Mouse (Mus musculus): ENCODE measurements at regions not wholly inside any gene's neighbourhood (a gene's known extent, or its start where the extent isn't known, plus 50 kb on each side); places are given as distances from the start of the nearest gene placed in this dataset.

GRCm38 (mm10) chr8:8130806-8131205 lies 530.2 kb downstream of the Efnb2 start:
- no peaks in the 10 kb centered on the region for H3K4me1 ChIP-seq (replicated peaks; ENCODE audit: control insufficient read depth, insufficient read depth, low read length)
- H3K4me3 ChIP-seq (ENCODE audit: low read depth, low read length): no peak overlapping the region
- WGBS: 78% methylated on average over 2 of the region's 2 CpGs
- H3K4me2 ChIP-seq (replicated peaks; ENCODE audit: low read depth): no peak overlapping the region
- no peak overlapping the region for H3K27ac ChIP-seq (ENCODE audit: low read depth, low read length)
- H3K27me3 ChIP-seq (replicated peaks; ENCODE audit: control insufficient read depth, insufficient read depth, low read length): no peaks in the 10 kb centered on the region
- no peaks in the 10 kb centered on the region for H3K36me3 ChIP-seq (ENCODE audit: control insufficient read depth, insufficient read depth)
- no peak for TF ChIP-seq CTCF (IDR thresholded peaks at IDR 0.05; ENCODE audit: low read depth)
- no peak overlapping the region for H3K9ac ChIP-seq (ENCODE audit: low read depth, low read length)
- no peak for ATAC-seq
- no peaks in the 10 kb centered on the region for H3K9me3 ChIP-seq (ENCODE audit: control insufficient read depth)

- Histone ChIP-seq H3K36me3 (ENCODE audit: control insufficient read depth, insufficient read depth) (no peaks in the 10 kb centered on the region), H3K4me2 (replicated peaks; ENCODE audit: low read depth) (no peak overlapping the region), H3K27me3 (replicated peaks; ENCODE audit: control insufficient read depth, insufficient read depth, low read length) (no peaks in the 10 kb centered on the region), H3K9ac (ENCODE audit: low read depth, low read length) (no peak overlapping the region), H3K4me1 (replicated peaks; ENCODE audit: control insufficient read depth, insufficient read depth, low read length) (no peaks in the 10 kb centered on the region), H3K4me3 (ENCODE audit: low read depth, low read length) (no peak overlapping the region), H3K9me3 (ENCODE audit: control insufficient read depth) (no peaks in the 10 kb centered on the region), H3K27ac (ENCODE audit: low read depth, low read length) (no peak overlapping the region)
- no peak for TF ChIP-seq CTCF (IDR thresholded peaks at IDR 0.05; ENCODE audit: low read depth)
- no peak for ATAC-seq
- WGBS: 65% methylated on average over 6 of the region's 6 CpGs
Measured at GRCm38 (mm10) chr8:8115595-8116429, 545.2 kb downstream of the Efnb2 start.

- Histone ChIP-seq H3K4me1 (replicated peaks; ENCODE audit: control insufficient read depth, insufficient read depth, low read length) (no peaks in the 10 kb centered on the region), H3K9me3 (ENCODE audit: control insufficient read depth) (no peaks in the 10 kb centered on the region), H3K9ac (ENCODE audit: low read depth, low read length) (no peak overlapping the region), H3K36me3 (ENCODE audit: control insufficient read depth, insufficient read depth) (no peaks in the 10 kb centered on the region), H3K4me3 (ENCODE audit: low read depth, low read length) (no peak overlapping the region), H3K4me2 (replicated peaks; ENCODE audit: low read depth) (no peak overlapping the region), H3K27me3 (replicated peaks; ENCODE audit: control insufficient read depth, insufficient read depth, low read length) (no peaks in the 10 kb centered on the region), H3K27ac (ENCODE audit: low read depth, low read length) (no peak overlapping the region)
- WGBS: 63% methylated on average over 3 of the region's 3 CpGs
- TF ChIP-seq CTCF (IDR thresholded peaks at IDR 0.05; ENCODE audit: low read depth): no peak
- no peak for ATAC-seq
Measured at GRCm38 (mm10) chr8:8114604-8115003, 546.4 kb downstream of the Efnb2 start.

- H3K4me2 ChIP-seq (replicated peaks; ENCODE audit: low read depth): no peak overlapping the region
Measured at GRCm38 (mm10) chr8:8109785-8110350, 551.2 kb downstream of the Efnb2 start.

GRCm38 (mm10) chr8:8103492-8103891 lies 557.5 kb downstream of the Efnb2 start:
- Histone ChIP-seq H3K27me3 (replicated peaks; ENCODE audit: control insufficient read depth, insufficient read depth, low read length) (no peaks in the 10 kb centered on the region), H3K9ac (ENCODE audit: low read depth, low read length) (no peak overlapping the region), H3K9me3 (ENCODE audit: control insufficient read depth) (no peaks in the 10 kb centered on the region), H3K36me3 (ENCODE audit: control insufficient read depth, insufficient read depth) (no peaks in the 10 kb centered on the region), H3K4me3 (ENCODE audit: low read depth, low read length) (no peak overlapping the region), H3K4me2 (replicated peaks; ENCODE audit: low read depth) (no peak overlapping the region), H3K4me1 (replicated peaks; ENCODE audit: control insufficient read depth, insufficient read depth, low read length) (no peaks in the 10 kb centered on the region), H3K27ac (ENCODE audit: low read depth, low read length) (no peak overlapping the region)
- ATAC-seq: no peak
- no peak for TF ChIP-seq CTCF (IDR thresholded peaks at IDR 0.05; ENCODE audit: low read depth)
- 52% methylated on average over 3 of the region's 3 CpGs for WGBS

More at GRCm38 (mm10) chr8:8109785-8110350, 551.2 kb downstream of the Efnb2 start:
- no peak for ATAC-seq
- H3K9me3 ChIP-seq (ENCODE audit: control insufficient read depth): no peaks in the 10 kb centered on the region
- H3K27ac ChIP-seq (ENCODE audit: low read depth, low read length): no peak overlapping the region
- H3K4me3 ChIP-seq (ENCODE audit: low read depth, low read length): no peak overlapping the region
- no peak for TF ChIP-seq CTCF (IDR thresholded peaks at IDR 0.05; ENCODE audit: low read depth)
- no peaks in the 10 kb centered on the region for H3K36me3 ChIP-seq (ENCODE audit: control insufficient read depth, insufficient read depth)
- no peaks in the 10 kb centered on the region for H3K27me3 ChIP-seq (replicated peaks; ENCODE audit: control insufficient read depth, insufficient read depth, low read length)
- H3K4me1 ChIP-seq (replicated peaks; ENCODE audit: control insufficient read depth, insufficient read depth, low read length): no peaks in the 10 kb centered on the region
- WGBS: 67% methylated on average over 2 of the region's 2 CpGs
- H3K9ac ChIP-seq (ENCODE audit: low read depth, low read length): no peak overlapping the region

DNA sequence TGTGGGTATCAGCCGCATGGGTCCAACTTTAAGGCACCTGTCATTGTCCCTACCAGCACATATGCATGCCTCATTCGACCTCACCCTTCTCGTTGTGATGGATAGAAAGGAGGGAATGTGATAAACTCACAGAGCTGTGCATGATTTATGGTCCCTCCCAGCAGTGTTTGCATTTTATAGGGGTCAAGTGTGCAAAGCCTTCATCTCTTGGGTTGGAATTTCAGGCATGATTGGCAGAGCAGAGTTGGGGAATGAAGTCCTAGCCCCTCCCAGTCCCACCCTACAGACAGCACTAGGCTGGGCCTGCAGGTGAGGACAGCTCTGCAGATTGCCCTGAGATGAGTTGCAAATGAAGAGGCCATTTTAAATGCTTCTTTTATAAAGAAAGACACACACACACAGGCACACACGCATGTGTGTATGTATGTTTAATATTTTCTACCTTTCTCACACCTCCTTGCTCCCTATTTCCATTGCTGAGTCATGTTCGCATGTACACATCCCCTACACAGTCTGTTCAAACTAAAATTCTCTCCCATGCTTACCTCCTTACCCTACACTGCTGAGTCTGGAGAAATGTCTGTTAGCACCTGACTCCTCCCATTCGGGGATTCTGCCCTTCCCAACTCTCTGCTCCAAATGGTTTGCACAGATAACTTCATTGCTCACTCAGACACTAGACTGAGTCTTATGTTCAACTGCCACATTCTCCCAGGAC lies 558.9 kb downstream of the Efnb2 start:
- no peak overlapping the region for H3K9ac ChIP-seq (ENCODE audit: low read depth, low read length)
- H3K27me3 ChIP-seq (replicated peaks; ENCODE audit: control insufficient read depth, insufficient read depth, low read length): no peaks in the 10 kb centered on the region
- H3K4me3 ChIP-seq (ENCODE audit: low read depth, low read length): no peak overlapping the region
- no peaks in the 10 kb centered on the region for H3K36me3 ChIP-seq (ENCODE audit: control insufficient read depth, insufficient read depth)
- H3K4me1 ChIP-seq (replicated peaks; ENCODE audit: control insufficient read depth, insufficient read depth, low read length): no peaks in the 10 kb centered on the region
- no peak overlapping the region for H3K4me2 ChIP-seq (replicated peaks; ENCODE audit: low read depth)
- no peak for ATAC-seq
- H3K27ac ChIP-seq (ENCODE audit: low read depth, low read length): no peak overlapping the region
- no peak for TF ChIP-seq CTCF (IDR thresholded peaks at IDR 0.05; ENCODE audit: low read depth)
- WGBS: 47% methylated on average over 6 of the region's 6 CpGs
- H3K9me3 ChIP-seq (ENCODE audit: control insufficient read depth): no peaks in the 10 kb centered on the region

All from intestine, postnatal 0 days (tissue).